Mouse (Mus musculus) heart, adult 2 months (tissue): Measurements from ENCODE around the gene Abcb1b. TPM values are rescaled to one million over a fixed set of nuclear protein-coding genes. Genes with fewer than 3 reads are reported as not detected.
A peak's percentile ranks its signal among the peaks of the same experiment; 100 is the strongest.

Experiments
- DNase-seq, 2 experiments: peaks; one replicate each; pipeline ENCODE4 v3.0.0; 2021
- H3K27ac ChIP-seq: fragments of 200-600 bp; 2 replicates; pipeline ENCODE4 v1.8.1; 2022
- H3K27me3 ChIP-seq: fragments of 200-500 bp; 2 replicates; pipeline ENCODE4 v1.6.1; 2012; ENCODE audit warnings: mild to moderate bottlenecking, low read length, inconsistent platforms, mixed read lengths; ENCODE audit not compliant: control insufficient read depth, insufficient read depth
- H3K36me3 ChIP-seq: fragments of 200-500 bp; 2 replicates; pipeline ENCODE4 v1.6.1; 2012; ENCODE audit warnings: low read length, inconsistent platforms; ENCODE audit not compliant: control insufficient read depth, insufficient read depth
- H3K4me1 ChIP-seq: fragments of 200-500 bp; 2 replicates; pipeline ENCODE4 v1.6.1; 2011; ENCODE audit warnings: low read length; ENCODE audit not compliant: control insufficient read depth, insufficient read depth
- H3K4me3 ChIP-seq: fragments of 200-600 bp; 2 replicates; pipeline ENCODE4 v1.8.1; 2022
- H3K79me2 ChIP-seq: fragments of 200-500 bp; replicated peaks from 2 replicates; pipeline ENCODE4 v1.6.1; 2012; ENCODE audit warnings: mild to moderate bottlenecking, inconsistent platforms, low read length, moderate library complexity, mixed read lengths; ENCODE audit not compliant: control insufficient read depth, insufficient read depth
- H3K9ac ChIP-seq: fragments of 200-500 bp; 2 replicates; pipeline ENCODE4 v1.6.1; 2012; ENCODE audit warnings: low read depth, mild to moderate bottlenecking, control low read depth, inconsistent platforms, low read length, mixed read lengths
- CTCF ChIP-seq: fragments of 200-600 bp; IDR thresholded peaks from 2 replicates; pipeline ENCODE4 v1.8.1; 2022; ENCODE audit warnings: antibody characterized with exemption, mild to moderate bottlenecking, moderate library complexity
- EP300 ChIP-seq: fragments of 200-500 bp; IDR thresholded peaks from 2 replicates; pipeline ENCODE4 v1.6.1; 2011; ENCODE audit warnings: low read depth, low read length, control low read depth; ENCODE audit not compliant: insufficient read depth
- POLR2A ChIP-seq: fragments of 200-500 bp; IDR thresholded peaks from 2 replicates; pipeline ENCODE4 v1.6.1; 2011; ENCODE audit warnings: mild to moderate bottlenecking, low read depth, low read length, control low read depth; ENCODE audit not compliant: insufficient read depth
- WGBS: fragments of 180-500 bp; shearing (Covaris S2); methylation state at CpG from one replicate; pipeline ENCODE4 v1.1.7; 2018; 5-methylcytosine and 5-hydroxymethylcytosine counted together
- intact Hi-C: fragments of 180-260 bp; cut with DNase I; formaldehyde crosslinking; loops from one replicate; pipeline ENCODE4 v1.15.1; 2025
- polyA plus RNA-seq: library from polyadenylated mRNA; depleted of rRNA; stranded (reverse); fragments of >200 nt; gene quantifications from 2 replicates; pipeline ENCODE4 v1.2.3, GENCODE M21; 2012
- total RNA-seq, 2 experiments: library from RNA; stranded (reverse); gene quantifications; 2 replicates each; pipeline ENCODE4 v1.2.3; 2021

The Abcb1b gene
- total and polyA plus RNA-seq, 3 experiments: 3.2 to 5.0 (median 3.3) TPM

DNA sequence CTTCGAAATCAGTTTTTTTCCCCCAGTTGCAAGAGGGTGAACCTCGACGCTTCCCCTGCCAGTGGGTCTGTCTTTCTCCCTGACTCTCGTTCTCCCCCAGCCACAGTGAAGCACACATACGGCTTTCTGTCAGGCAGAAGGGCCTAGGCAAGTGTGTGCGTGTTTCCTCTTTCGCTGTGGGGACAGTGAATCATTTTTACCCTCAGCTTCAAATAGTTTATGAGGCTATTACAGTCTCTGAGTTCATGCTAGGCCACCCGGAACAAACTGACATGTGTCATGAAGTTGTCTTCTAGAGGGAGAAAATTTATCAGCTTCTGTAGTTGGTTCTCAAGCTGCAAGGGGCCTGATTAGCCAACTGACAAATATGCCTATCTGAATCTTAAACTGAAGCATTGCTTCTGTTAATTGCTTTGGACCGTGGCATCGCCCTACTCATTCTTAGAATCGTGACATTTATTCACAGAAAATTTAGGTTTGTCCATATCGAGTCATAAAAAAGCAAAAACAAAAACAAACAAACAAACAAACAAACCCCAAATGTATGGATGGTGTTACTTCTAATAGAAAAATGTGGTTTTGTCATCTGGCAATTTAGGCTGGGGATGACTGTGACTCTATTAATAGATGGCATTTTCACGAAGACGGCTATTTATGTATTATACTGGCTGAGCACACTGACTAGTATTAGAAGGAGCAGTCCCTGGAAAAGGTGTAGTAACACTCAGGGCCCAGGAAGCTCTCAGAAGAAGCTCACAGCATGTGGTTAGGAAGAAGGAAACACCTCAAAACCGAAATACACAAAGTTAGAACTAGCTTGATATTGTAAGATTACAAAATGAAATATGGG, 96.9 kb downstream of the Abcb1b start:
- no peak for TF ChIP-seq EP300
- TF ChIP-seq CTCF: no peak
- TF ChIP-seq POLR2A: no peak
- Histone ChIP-seq H3K79me2 (no peaks in the 10 kb centered on the region), H3K4me3 (no peak overlapping the region), H3K9ac (peak overlapping the region; percentile 23; the same call in 1 of the 2 replicates), H3K4me1 (peaks cover 2% of the 10 kb centered on the region), H3K27ac (peak overlapping the region; percentile 64), H3K27me3 (no peaks in the 10 kb centered on the region), H3K36me3 (no peaks in the 10 kb centered on the region)
- WGBS: 57% methylated on average over 15 of the region's 15 CpGs
- intact Hi-C loops: loop anchor here (5.0 kb wide), 1 partner anchor 102 kb away; the partner anchor contains the start of gene Crot
- DNase-seq: peak; percentile 6 to 19

DNA sequence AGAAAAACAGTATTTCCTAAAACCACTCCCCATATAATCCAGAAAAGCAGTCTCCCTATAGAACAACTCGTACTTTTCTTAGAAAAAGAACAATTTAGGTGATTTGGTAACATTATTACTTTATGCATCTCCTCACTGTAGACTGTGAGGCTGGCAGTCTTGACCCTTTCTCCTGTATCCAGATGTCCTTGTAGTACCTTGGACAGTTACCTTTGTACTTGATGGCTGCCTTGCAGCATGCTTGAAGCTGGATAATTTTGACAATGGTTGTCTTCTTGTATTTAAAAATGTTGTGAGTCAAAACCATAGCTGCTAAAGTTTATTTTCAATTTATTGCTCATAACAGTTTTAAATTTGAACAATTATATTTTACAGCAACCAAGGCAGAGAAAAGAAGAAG, 98.3 kb downstream of the Abcb1b start:
- H3K4me3 ChIP-seq: no peak overlapping the region
- 60% methylated on average over 1 of the region's 1 CpGs for WGBS
- no peak for DNase-seq
- peaks cover 2% of the 10 kb centered on the region for H3K4me1 ChIP-seq
- H3K36me3 ChIP-seq: no peaks in the 10 kb centered on the region
- no peaks in the 10 kb centered on the region for H3K79me2 ChIP-seq
- no peaks in the 10 kb centered on the region for H3K27me3 ChIP-seq
- intact Hi-C loops: no loop called here
- TF ChIP-seq EP300 (no peak), POLR2A (no peak), CTCF (no peak)
- no peak overlapping the region for H3K9ac ChIP-seq
- no peak overlapping the region for H3K27ac ChIP-seq

DNA sequence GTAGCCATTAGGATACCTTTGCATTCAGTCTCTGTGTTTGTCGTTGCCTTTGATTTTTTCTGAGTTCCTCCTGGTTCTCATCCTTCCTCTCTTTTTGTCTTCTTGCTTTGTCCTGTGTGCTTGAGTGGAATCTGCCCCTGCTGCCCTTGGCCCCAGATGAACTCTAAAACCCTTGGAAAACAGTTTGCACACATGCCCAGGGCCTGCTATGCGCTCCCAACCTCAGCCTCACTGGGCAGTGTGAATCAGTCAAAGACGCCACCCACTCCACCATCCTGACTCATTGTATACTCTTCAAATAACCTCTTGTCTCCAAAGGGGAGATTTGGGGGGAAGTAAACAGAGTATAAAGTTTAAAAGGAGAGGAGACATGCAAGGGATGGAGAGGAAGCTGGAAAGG, 100.3 kb downstream of the Abcb1b start:
- no peaks in the 10 kb centered on the region for H3K36me3 ChIP-seq
- no peak overlapping the region for H3K27ac ChIP-seq
- no peaks in the 10 kb centered on the region; the same call in 1 of the 2 replicates for H3K4me1 ChIP-seq
- WGBS: 71% methylated on average over 3 of the region's 3 CpGs
- no peaks in the 10 kb centered on the region for H3K79me2 ChIP-seq
- DNase-seq: no peak
- H3K27me3 ChIP-seq: no peaks in the 10 kb centered on the region
- intact Hi-C loops: no loop called here
- no peak overlapping the region for H3K9ac ChIP-seq
- TF ChIP-seq POLR2A: no peak
- TF ChIP-seq EP300: no peak
- TF ChIP-seq CTCF: no peak
- no peak overlapping the region for H3K4me3 ChIP-seq

DNA sequence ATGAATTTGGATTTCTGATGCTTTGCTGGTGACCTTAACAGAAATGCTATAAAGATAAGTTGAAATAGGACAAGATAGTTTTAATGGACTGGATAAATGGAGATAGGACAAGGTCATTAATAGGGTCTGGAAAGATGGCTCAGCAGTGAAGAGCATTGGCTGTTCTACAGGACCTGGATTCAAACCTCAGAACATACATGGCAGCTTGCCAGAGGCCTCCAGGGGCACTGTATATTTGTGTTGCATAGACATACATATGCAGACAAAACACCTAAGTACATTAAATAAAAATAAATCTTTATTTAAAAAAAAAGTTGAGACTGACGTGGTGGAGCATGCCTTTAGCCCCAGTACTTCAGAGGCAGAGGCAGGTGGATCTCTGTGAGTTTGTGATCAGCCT, 103.1 kb downstream of the Abcb1b start:
- TF ChIP-seq POLR2A (no peak), CTCF (no peak), EP300 (no peak)
- no peak for DNase-seq
- Histone ChIP-seq H3K79me2 (no peaks in the 10 kb centered on the region), H3K36me3 (no peaks in the 10 kb centered on the region), H3K4me3 (no peak overlapping the region), H3K9ac (no peak overlapping the region), H3K27me3 (no peaks in the 10 kb centered on the region), H3K4me1 (no peaks in the 10 kb centered on the region), H3K27ac (no peak overlapping the region)
- WGBS: 85% methylated on average over 1 of the region's 1 CpGs
- intact Hi-C loops: no loop called here

DNA sequence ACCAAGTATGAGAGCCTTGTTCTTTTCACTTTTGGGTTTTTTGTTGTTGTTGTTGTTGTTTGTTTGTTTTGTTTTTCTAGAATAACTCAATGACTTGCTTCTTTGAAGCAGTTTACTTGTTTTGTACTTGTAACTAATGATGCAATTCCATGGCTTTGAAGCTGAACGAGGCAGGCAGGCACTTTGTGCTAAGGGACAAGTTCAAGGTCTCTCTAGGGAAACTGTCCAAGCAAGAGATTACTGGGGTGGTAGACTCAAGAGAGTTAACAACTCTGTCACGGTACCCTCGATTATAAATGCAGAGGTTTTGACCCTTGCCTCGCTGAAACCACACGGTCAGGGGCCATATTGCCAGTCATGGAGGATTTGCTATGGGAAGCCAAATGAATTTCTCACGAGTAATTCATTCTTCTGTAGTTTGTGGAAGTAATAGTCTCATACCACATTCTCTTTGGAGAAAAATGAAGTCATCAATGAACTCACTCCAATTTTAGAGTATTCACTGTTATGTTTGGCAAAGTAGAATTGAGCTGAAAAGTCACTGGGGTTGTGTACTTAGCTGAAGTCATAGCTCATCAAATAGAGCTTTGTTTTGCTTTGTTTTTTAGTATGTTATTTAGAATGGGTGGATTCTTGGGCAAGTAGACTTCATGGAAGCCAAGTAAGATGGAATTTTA, 104.3 kb downstream of the Abcb1b start:
- Histone ChIP-seq H3K79me2 (no peaks in the 10 kb centered on the region), H3K4me1 (no peaks in the 10 kb centered on the region), H3K27me3 (no peaks in the 10 kb centered on the region), H3K4me3 (no peak overlapping the region), H3K27ac (no peak overlapping the region), H3K9ac (no peak overlapping the region), H3K36me3 (no peaks in the 10 kb centered on the region)
- TF ChIP-seq EP300 (no peak), POLR2A (no peak)
- WGBS: 65% methylated on average over 6 of the region's 6 CpGs
- no peak for DNase-seq
- intact Hi-C loops: no loop called here

DNA sequence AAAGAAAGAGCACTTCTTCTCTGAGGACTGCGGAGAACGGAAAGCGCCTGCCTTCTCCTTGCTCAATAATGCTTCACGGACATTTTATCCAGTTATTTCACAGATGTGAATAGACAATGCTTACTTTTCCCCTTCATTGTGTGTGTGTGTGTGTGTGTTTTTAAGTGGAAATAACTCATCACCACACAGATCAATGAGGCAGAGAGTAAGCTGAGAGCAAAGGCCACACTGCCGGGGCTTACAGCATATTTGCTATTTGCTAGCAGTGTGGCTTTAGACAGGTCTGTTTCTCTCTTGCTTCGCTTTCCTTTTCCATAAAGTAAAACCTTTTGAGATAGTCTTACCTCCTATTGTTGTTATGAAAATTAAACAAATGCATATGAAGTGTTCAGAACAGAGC, 106.6 kb downstream of the Abcb1b start:
- no peaks in the 10 kb centered on the region for H3K36me3 ChIP-seq
- no peak overlapping the region for H3K4me3 ChIP-seq
- H3K79me2 ChIP-seq: no peaks in the 10 kb centered on the region
- no peak overlapping the region for H3K9ac ChIP-seq
- H3K27me3 ChIP-seq: no peaks in the 10 kb centered on the region
- intact Hi-C loops: no loop called here
- TF ChIP-seq CTCF (no peak), EP300 (no peak), POLR2A (no peak)
- no peaks in the 10 kb centered on the region for H3K4me1 ChIP-seq
- no peak overlapping the region for H3K27ac ChIP-seq
- 90% methylated on average over 6 of the region's 6 CpGs for WGBS
- DNase-seq: no peak
